Mouse (Mus musculus) liver, embryonic 16.5 days (tissue): Measurements from ENCODE around the gene Snrpa1. TPM values are rescaled to one million over a fixed set of nuclear protein-coding genes. Genes with fewer than 3 reads are reported as not detected.

Experiments
- ATAC-seq: fragments of 200-750 bp; cut with Nextera tagmentation; 2 replicates; pipeline ENCODE4 v1.8.0; 2017; ENCODE audit warnings: low read depth, mild to moderate bottlenecking, moderate number of reproducible peaks, moderate library complexity
- H3K27ac ChIP-seq: fragments of 300-500 bp; sonication (generic); 2 replicates; pipeline ENCODE4 v1.5.1; 2014; ENCODE audit warnings: mild to moderate bottlenecking, low read length
- H3K27me3 ChIP-seq: fragments of 300-500 bp; sonication (generic); 2 replicates; pipeline ENCODE4 v1.6.1; 2014; ENCODE audit warnings: low read depth, low read length, mixed read lengths; ENCODE audit not compliant: control insufficient read depth, insufficient read depth
- H3K36me3 ChIP-seq: fragments of 300-500 bp; sonication (generic); 2 replicates; pipeline ENCODE4 v1.6.1; 2014; ENCODE audit warnings: mild to moderate bottlenecking; ENCODE audit not compliant: control insufficient read depth, insufficient read depth
- H3K4me1 ChIP-seq: fragments of 300-500 bp; sonication (generic); 2 replicates; pipeline ENCODE4 v1.6.1; 2014; ENCODE audit warnings: low read depth, low read length, mixed read lengths; ENCODE audit not compliant: control insufficient read depth
- H3K4me2 ChIP-seq: fragments of 300-500 bp; sonication (generic); 2 replicates; pipeline ENCODE4 v1.6.1; 2014; ENCODE audit warnings: low read depth, low read length, mixed read lengths
- H3K4me3 ChIP-seq: fragments of 300-500 bp; sonication (generic); 2 replicates; pipeline ENCODE4 v1.5.1; 2014; ENCODE audit warnings: low read depth, mild to moderate bottlenecking, low read length
- H3K9ac ChIP-seq: fragments of 300-500 bp; sonication (generic); 2 replicates; pipeline ENCODE4 v1.6.1; 2014; ENCODE audit warnings: low read depth, low read length
- H3K9me3 ChIP-seq: fragments of 300-500 bp; sonication (generic); replicated peaks from 2 replicates; pipeline ENCODE4 v1.6.1; 2016; ENCODE audit warnings: low read length; ENCODE audit not compliant: control insufficient read depth
- WGBS: fragments of 180-500 bp; shearing (Covaris S2); extraction: QIAGEN DNeasy Blood & Tissue Kit; methylation state at CpG from one replicate; pipeline ENCODE4 v1.1.7; 2014; ENCODE audit not compliant: insufficient replicate concordance; 5-methylcytosine and 5-hydroxymethylcytosine counted together
- polyA plus RNA-seq: library from polyadenylated mRNA; unstranded; fragments of >200 nt; fragmentation: Nextera tagmentation; extraction: Ambion mirVana; gene quantifications from 2 replicates; pipeline ENCODE4 v1.2.1, GENCODE M21; 2015

Snrpa1 gene
- polyA plus RNA-seq, 1 experiment from 2014 or later = 65.7 TPM

GRCm38 (mm10) chr7:66060066-66060956 is 1.5 kb downstream of the Snrpa1 start:
- under 1% methylated on average over 64 of the region's 64 CpGs for WGBS
- H3K36me3 ChIP-seq = peaks cover 9% of the 10 kb centered on the region

GRCm38 (mm10) chr7:66061057-66061456 is 2.3 kb downstream of the Snrpa1 start:
- no peaks in the 10 kb centered on the region for H3K27me3 ChIP-seq

More at GRCm38 (mm10) chr7:66060066-66060956, 1.5 kb downstream of the Snrpa1 start:
- Histone ChIP-seq H3K9me3 (no peaks in the 10 kb centered on the region), H3K27ac (peak overlapping the region; percentile 54), H3K27me3 (no peaks in the 10 kb centered on the region), H3K9ac (peak overlapping the region; percentile 92), H3K4me1 (peaks cover 15% of the 10 kb centered on the region), H3K4me3 (peak overlapping the region; percentile 93), H3K4me2 (peak overlapping the region; percentile 82)
- ATAC-seq = peak; percentile 92

GRCm38 (mm10) chr7:66076411-66076810 is 17.6 kb downstream of the Snrpa1 start:
- Histone ChIP-seq H3K36me3 (peaks cover 24% of the 10 kb centered on the region), H3K4me1 (peaks cover 19% of the 10 kb centered on the region), H3K9me3 (no peaks in the 10 kb centered on the region), H3K27ac (no peak overlapping the region), H3K4me2 (no peak overlapping the region), H3K27me3 (no peaks in the 10 kb centered on the region), H3K9ac (no peak overlapping the region), H3K4me3 (no peak overlapping the region)
- WGBS = 74% methylated on average over 2 of the region's 2 CpGs
- ATAC-seq = no peak

More at GRCm38 (mm10) chr7:66061057-66061456, 2.3 kb downstream of the Snrpa1 start:
- peak overlapping the region; percentile 92 for H3K9ac ChIP-seq
- whole genome bisulfite sequencing = under 1% methylated on average over 14 of the region's 14 CpGs
- peak overlapping the region; percentile 93 for H3K4me3 ChIP-seq
- peaks cover 15% of the 10 kb centered on the region for H3K4me1 ChIP-seq
- H3K9me3 ChIP-seq = no peaks in the 10 kb centered on the region
- peaks cover 9% of the 10 kb centered on the region for H3K36me3 ChIP-seq
- ATAC-seq = no peak
- H3K27ac ChIP-seq = peak overlapping the region; percentile 54
- H3K4me2 ChIP-seq = peak overlapping the region; percentile 82

- WGBS = under 1% methylated on average over 65 of the region's 65 CpGs
- Histone ChIP-seq H3K9ac (peak within 1 kb of the TSS; percentile 78), H3K27me3 (no peaks in the 10 kb centered on the region), H3K27ac (peak within 1 kb of the TSS; percentile 76), H3K4me2 (peak within 1 kb of the TSS; percentile 93), H3K36me3 (peaks cover 19% of the 10 kb centered on the region), H3K4me3 (peak within 1 kb of the TSS; percentile 85), H3K4me1 (peaks cover 19% of the 10 kb centered on the region), H3K9me3 (no peaks in the 10 kb centered on the region)
- peak; percentile 100 for ATAC-seq
These were observed 20.8 kb downstream of the Snrpa1 start, which contains the start of gene Selenos for GRCm38 (mm10) chr7:66079364-66080230. Selenos (plus strand) TSS chr7:66079649.

- 29% methylated on average over 5 of the region's 5 CpGs for WGBS
- Histone ChIP-seq H3K4me1 (peaks cover 19% of the 10 kb centered on the region), H3K27ac (no peak overlapping the region), H3K9ac (peak overlapping the region; percentile 78), H3K27me3 (no peaks in the 10 kb centered on the region), H3K9me3 (no peaks in the 10 kb centered on the region), H3K36me3 (peaks cover 13% of the 10 kb centered on the region), H3K4me2 (peak overlapping the region; percentile 93), H3K4me3 (peak overlapping the region; percentile 85)
- no peak for ATAC-seq
These were observed 21.4 kb downstream of the Snrpa1 start for GRCm38 (mm10) chr7:66080231-66080613.

GRCm38 (mm10) chr7:66083757-66084156 is 25.0 kb downstream of the Snrpa1 start:
- WGBS = 75% methylated on average over 6 of the region's 6 CpGs
- Histone ChIP-seq H3K9ac (no peak overlapping the region), H3K9me3 (no peaks in the 10 kb centered on the region), H3K4me3 (no peak overlapping the region), H3K27ac (no peak overlapping the region), H3K36me3 (peaks cover 20% of the 10 kb centered on the region), H3K4me2 (no peak overlapping the region), H3K4me1 (peaks cover 14% of the 10 kb centered on the region), H3K27me3 (no peaks in the 10 kb centered on the region)
- no peak for ATAC-seq

- Histone ChIP-seq H3K36me3 (peaks cover 20% of the 10 kb centered on the region), H3K4me2 (no peak overlapping the region), H3K9ac (no peak overlapping the region), H3K4me1 (peaks cover 11% of the 10 kb centered on the region), H3K4me3 (no peak overlapping the region), H3K27ac (no peak overlapping the region), H3K9me3 (no peaks in the 10 kb centered on the region), H3K27me3 (no peaks in the 10 kb centered on the region)
- WGBS = 72% methylated on average over 7 of the region's 7 CpGs
- no peak for ATAC-seq
These were observed 25.7 kb downstream of the Snrpa1 start for GRCm38 (mm10) chr7:66084546-66084945.

GRCm38 (mm10) chr7:66087652-66088051 is 28.8 kb downstream of the Snrpa1 start:
- Histone ChIP-seq H3K9me3 (no peaks in the 10 kb centered on the region), H3K4me1 (no peaks in the 10 kb centered on the region), H3K36me3 (peaks cover 20% of the 10 kb centered on the region), H3K27ac (no peak overlapping the region), H3K4me2 (no peak overlapping the region), H3K9ac (no peak overlapping the region), H3K4me3 (no peak overlapping the region), H3K27me3 (no peaks in the 10 kb centered on the region)
- WGBS = 79% methylated on average over 4 of the region's 4 CpGs
- ATAC-seq = no peak
